Mouse (Mus musculus) midbrain, postnatal 0 days (tissue): ENCODE measurements around the gene Secisbp2. TPM values are rescaled to one million over a fixed set of nuclear protein-coding genes. Genes with fewer than 3 reads are reported as not detected.
A peak's percentile ranks its signal among the peaks of the same experiment; 100 is the strongest.

Experiments
- ATAC-seq: fragments of 200-750 bp; cut with Nextera tagmentation; 2 replicates; pipeline ENCODE4 v1.8.0; 2017; ENCODE audit warnings: moderate number of reproducible peaks, mild to moderate bottlenecking, moderate TSS enrichment, moderate library complexity; ENCODE audit not compliant: low FRiP score
- DNase-seq: peaks from one replicate; pipeline ENCODE4 v3.0.0-alpha.2; 2015; ENCODE audit warnings: low spot score
- H3K27ac ChIP-seq: fragments of 300-500 bp; sonication (generic); 2 replicates; pipeline ENCODE4 v1.5.1; 2014; ENCODE audit warnings: low read depth, mild to moderate bottlenecking, low read length, mixed read lengths
- H3K27me3 ChIP-seq: fragments of 300-500 bp; sonication (generic); 2 replicates; pipeline ENCODE4 v1.6.1; 2014; ENCODE audit warnings: low read length, control low read depth, mixed read lengths; ENCODE audit not compliant: insufficient read depth
- H3K36me3 ChIP-seq: fragments of 300-500 bp; sonication (generic); 2 replicates; pipeline ENCODE4 v1.6.1; 2014; ENCODE audit warnings: low read length, control low read depth, mixed read lengths; ENCODE audit not compliant: insufficient read depth
- H3K4me1 ChIP-seq: fragments of 300-500 bp; sonication (generic); 2 replicates; pipeline ENCODE4 v1.6.1; 2014; ENCODE audit warnings: mild to moderate bottlenecking, control low read depth, antibody characterized with exemption, low read length, mixed read lengths; ENCODE audit not compliant: insufficient read depth
- H3K4me2 ChIP-seq: fragments of 300-500 bp; sonication (generic); 2 replicates; pipeline ENCODE4 v1.6.1; 2014; ENCODE audit warnings: low read depth, mild to moderate bottlenecking, low read length, mixed read lengths; ENCODE audit not compliant: poor library complexity, severe bottlenecking
- H3K4me3 ChIP-seq: fragments of 300-500 bp; sonication (generic); 2 replicates; pipeline ENCODE4 v1.5.1; 2014; ENCODE audit warnings: low read depth, mild to moderate bottlenecking, low read length, moderate library complexity
- H3K9ac ChIP-seq: fragments of 300-500 bp; sonication (generic); replicated peaks from 2 replicates; pipeline ENCODE4 v1.6.1; 2014; ENCODE audit warnings: mild to moderate bottlenecking, low read length, moderate library complexity, mixed read lengths; ENCODE audit not compliant: poor library complexity, severe bottlenecking
- H3K9me3 ChIP-seq: fragments of 300-500 bp; sonication (generic); 2 replicates; pipeline ENCODE4 v1.6.1; 2016; ENCODE audit warnings: low read length, control low read depth
- CTCF ChIP-seq: IDR thresholded peaks from 2 replicates; pipeline ENCODE4 v1.5.1; 2016; ENCODE audit warnings: antibody characterized with exemption, mild to moderate bottlenecking
- WGBS: fragments of 180-500 bp; shearing (Covaris S2); extraction: QIAGEN DNeasy Blood & Tissue Kit; methylation state at CpG from one replicate; pipeline ENCODE4 v1.1.7; 2014; 5-methylcytosine and 5-hydroxymethylcytosine counted together
- polyA plus RNA-seq: library from polyadenylated mRNA; unstranded; fragments of >200 nt; fragmentation: Nextera tagmentation; extraction: Ambion mirVana; gene quantifications from 2 replicates; pipeline ENCODE4 v1.2.1, GENCODE M21; 2015
- total RNA-seq: library from RNA; depleted of rRNA; stranded (reverse); fragments of >200 nt; gene quantifications from 2 replicates; pipeline ENCODE4 v1.2.3, GENCODE M21; 2014

Secisbp2 gene
- total and polyA plus RNA-seq, 2 experiments from 2014 or later, result 15.2 to 19.4 TPM

GRCm38 (mm10) chr13:51716350-51717263 lies 65.1 kb downstream of the Secisbp2 start:
- H3K36me3 ChIP-seq, result peaks cover 30% of the 10 kb centered on the region
- no peaks in the 10 kb centered on the region for H3K4me1 ChIP-seq
- H3K27ac ChIP-seq, result no peak overlapping the region
- H3K4me3 ChIP-seq, result no peak overlapping the region
- WGBS, result 84% methylated on average over 8 of the region's 8 CpGs
- no peaks in the 10 kb centered on the region for H3K27me3 ChIP-seq
- H3K9ac ChIP-seq, result no peak overlapping the region
- DNase-seq, result peak; percentile 30
- H3K4me2 ChIP-seq, result no peak overlapping the region
- no peak for TF ChIP-seq CTCF
- no peaks in the 10 kb centered on the region for H3K9me3 ChIP-seq
- ATAC-seq, result no peak

DNA sequence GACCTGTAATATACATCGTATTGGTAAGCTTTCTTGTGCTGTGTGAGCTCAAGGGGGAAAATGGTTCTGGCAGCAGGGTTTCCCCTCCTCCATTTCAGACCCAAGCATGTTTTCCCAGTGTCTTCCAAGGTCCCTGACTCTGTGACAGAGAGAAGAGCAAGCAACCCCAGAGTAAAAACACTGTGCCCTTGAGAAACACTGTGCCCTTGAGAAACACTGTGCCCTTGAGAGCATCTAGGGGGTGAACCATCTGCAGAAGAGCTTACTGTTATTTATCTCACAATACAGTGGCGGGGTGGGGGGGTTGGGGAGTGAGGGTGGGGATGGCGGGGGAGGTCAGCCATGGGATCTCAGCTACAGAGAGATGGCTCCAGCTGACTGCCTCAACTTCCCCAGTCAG lies 67.8 kb downstream of the Secisbp2 start:
- no peak overlapping the region for H3K9ac ChIP-seq
- 82% methylated on average over 3 of the region's 3 CpGs for WGBS
- TF ChIP-seq CTCF, result no peak

GRCm38 (mm10) chr13:51720556-51720955 lies 69.1 kb downstream of the Secisbp2 start:
- no peak for TF ChIP-seq CTCF

More for the DNA sequence above, 67.8 kb downstream of the Secisbp2 start:
- ATAC-seq, result no peak
- Histone ChIP-seq H3K36me3 (peaks cover 12% of the 10 kb centered on the region), H3K4me1 (no peaks in the 10 kb centered on the region), H3K4me2 (no peak overlapping the region), H3K9me3 (no peaks in the 10 kb centered on the region), H3K4me3 (no peak overlapping the region), H3K27ac (no peak overlapping the region), H3K27me3 (no peaks in the 10 kb centered on the region)
- DNase-seq, result no peak

DNA sequence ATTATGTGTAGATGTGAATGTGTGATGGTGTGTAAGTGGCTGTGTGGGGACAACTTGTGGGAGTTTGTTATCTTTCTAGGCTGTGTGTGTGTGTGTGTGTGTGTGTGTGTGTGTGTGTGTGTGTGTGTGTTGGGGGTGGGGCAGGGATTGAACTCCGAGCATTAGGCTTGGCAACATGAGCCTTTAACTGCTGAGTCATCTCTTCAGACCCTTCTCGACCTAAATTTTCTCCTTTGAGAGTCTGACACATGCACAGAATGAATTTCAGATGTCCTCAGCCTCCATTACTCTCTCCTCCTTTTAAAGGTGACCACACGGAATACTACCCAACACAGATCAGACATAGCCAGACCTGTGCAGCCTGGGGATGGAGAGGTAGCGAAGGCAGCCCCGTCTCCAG lies 71.6 kb downstream of the Secisbp2 start:
- Histone ChIP-seq H3K4me2 (no peak overlapping the region), H3K36me3 (peaks cover 3% of the 10 kb centered on the region; the same call in 1 of the 2 replicates), H3K27me3 (no peaks in the 10 kb centered on the region), H3K27ac (no peak overlapping the region), H3K4me3 (no peak overlapping the region), H3K4me1 (no peaks in the 10 kb centered on the region), H3K9ac (no peak overlapping the region), H3K9me3 (no peaks in the 10 kb centered on the region)
- DNase-seq, result no peak
- WGBS, result 83% methylated on average over 5 of the region's 5 CpGs
- no peak for TF ChIP-seq CTCF
- ATAC-seq, result no peak

More at GRCm38 (mm10) chr13:51720556-51720955, 69.1 kb downstream of the Secisbp2 start:
- Histone ChIP-seq H3K27me3 (no peaks in the 10 kb centered on the region), H3K27ac (no peak overlapping the region), H3K36me3 (peaks cover 3% of the 10 kb centered on the region), H3K9me3 (no peaks in the 10 kb centered on the region), H3K4me3 (no peak overlapping the region), H3K4me2 (no peak overlapping the region), H3K9ac (no peak overlapping the region), H3K4me1 (no peaks in the 10 kb centered on the region)
- DNase-seq, result no peak
- no peak for ATAC-seq
- 96% methylated on average over 4 of the region's 4 CpGs for WGBS

- 87% methylated on average over 6 of the region's 6 CpGs for WGBS
- H3K4me3 ChIP-seq, result no peak overlapping the region
These were observed 73.1 kb downstream of the Secisbp2 start for GRCm38 (mm10) chr13:51724566-51724965.

GRCm38 (mm10) chr13:51725446-51725845 lies 73.9 kb downstream of the Secisbp2 start:
- Histone ChIP-seq H3K4me3 (no peak overlapping the region), H3K9ac (no peak overlapping the region), H3K36me3 (0 out of 2 replicates have a peak, but pooled peaks cover under 1% of the 10 kb centered on the region), H3K4me2 (no peak overlapping the region), H3K27me3 (no peaks in the 10 kb centered on the region), H3K9me3 (no peaks in the 10 kb centered on the region), H3K27ac (no peak overlapping the region), H3K4me1 (no peaks in the 10 kb centered on the region)
- 88% methylated on average over 7 of the region's 7 CpGs for WGBS
- no peak for TF ChIP-seq CTCF
- no peak for DNase-seq
- ATAC-seq, result no peak

More at GRCm38 (mm10) chr13:51724566-51724965, 73.1 kb downstream of the Secisbp2 start:
- Histone ChIP-seq H3K4me1 (no peaks in the 10 kb centered on the region), H3K36me3 (0 out of 2 replicates have a peak, but pooled peaks cover 3% of the 10 kb centered on the region), H3K4me2 (no peak overlapping the region), H3K9me3 (no peaks in the 10 kb centered on the region), H3K9ac (no peak overlapping the region), H3K27ac (no peak overlapping the region), H3K27me3 (no peaks in the 10 kb centered on the region)
- no peak for ATAC-seq
- TF ChIP-seq CTCF, result no peak
- DNase-seq, result no peak
